Mouse (Mus musculus) forebrain, embryonic 14.5 days (tissue): Measurements from ENCODE around the gene Fry. TPM values are rescaled to one million over a fixed set of nuclear protein-coding genes. Genes with fewer than 3 reads are reported as not detected.

Experiments used
- ATAC-seq: fragments of 200-750 bp; cut with Nextera tagmentation; 2 replicates; pipeline ENCODE4 v1.8.0; 2017; ENCODE audit warnings: mild to moderate bottlenecking, moderate library complexity
- DNase-seq: peaks from one replicate; pipeline ENCODE4 v3.0.0-alpha.2; 2015; ENCODE audit warnings: low spot score
- H3K27ac ChIP-seq: fragments of 300-500 bp; sonication (generic); 2 replicates; pipeline ENCODE4 v1.5.1; 2014; ENCODE audit warnings: low read depth, mild to moderate bottlenecking, control low read depth, low read length, moderate library complexity
- H3K27me3 ChIP-seq: fragments of 300-500 bp; sonication (generic); replicated peaks from 2 replicates; pipeline ENCODE4 v1.6.1; 2014; ENCODE audit warnings: low read length, control low read depth, mixed read lengths; ENCODE audit not compliant: control insufficient read depth, insufficient read depth
- H3K36me3 ChIP-seq: fragments of 300-500 bp; sonication (generic); 2 replicates; pipeline ENCODE4 v1.6.1; 2014; ENCODE audit warnings: low read length, control low read depth; ENCODE audit not compliant: control insufficient read depth, insufficient read depth
- H3K4me1 ChIP-seq: fragments of 300-500 bp; sonication (generic); 2 replicates; pipeline ENCODE4 v1.6.1; 2014; ENCODE audit warnings: antibody characterized with exemption, low read length, control low read depth; ENCODE audit not compliant: control insufficient read depth, insufficient read depth
- H3K4me2 ChIP-seq: fragments of 300-500 bp; sonication (generic); 2 replicates; pipeline ENCODE4 v1.6.1; 2014; ENCODE audit warnings: mild to moderate bottlenecking, control low read depth, low read length
- H3K4me3 ChIP-seq: fragments of 300-500 bp; sonication (generic); 2 replicates; pipeline ENCODE4 v1.5.1; 2014; ENCODE audit warnings: low read depth, low read length, control low read depth
- H3K9ac ChIP-seq: fragments of 300-500 bp; sonication (generic); 2 replicates; pipeline ENCODE4 v1.6.1; 2014; ENCODE audit warnings: mild to moderate bottlenecking, low read length, control low read depth, moderate library complexity
- H3K9me3 ChIP-seq: fragments of 300-500 bp; sonication (generic); replicated peaks from 2 replicates; pipeline ENCODE4 v1.6.1; 2016; ENCODE audit warnings: low read length, control low read depth, mixed read lengths; ENCODE audit not compliant: control insufficient read depth
- WGBS: fragments of 180-500 bp; shearing (Covaris S2); extraction: QIAGEN DNeasy Blood & Tissue Kit; methylation state at CpG from one replicate; pipeline ENCODE4 v1.1.7; 2014; 5-methylcytosine and 5-hydroxymethylcytosine counted together
- polyA plus RNA-seq: library from polyadenylated mRNA; unstranded; fragments of >200 nt; fragmentation: Nextera tagmentation; extraction: Ambion mirVana; gene quantifications from 2 replicates; pipeline ENCODE4 v1.2.1, GENCODE M21; 2014

Fry gene
- polyA plus RNA-seq, 1 experiment from 2014 or later = 27.4 TPM

DNA sequence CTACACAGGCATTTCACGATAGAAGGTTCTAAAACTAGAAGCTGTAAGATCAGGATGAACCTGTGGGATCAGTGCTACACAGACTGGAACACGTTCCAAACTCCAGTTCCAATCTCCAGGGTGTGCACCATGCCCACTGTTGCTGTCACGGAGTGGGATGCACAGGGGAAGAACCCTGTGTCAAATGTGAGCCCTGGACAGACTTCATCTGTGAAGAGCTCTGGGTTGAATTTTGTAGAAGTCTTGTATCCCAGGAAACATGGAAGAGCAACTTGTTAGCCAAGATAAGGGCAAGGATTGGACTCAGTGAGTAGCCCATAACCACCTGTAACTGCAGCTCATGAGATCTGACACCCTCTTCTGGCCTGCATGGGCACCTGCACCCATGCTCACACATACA is 246.2 kb downstream of the Fry start:
- H3K36me3 ChIP-seq = peaks cover 7% of the 10 kb centered on the region; the same call in 1 of the 2 replicates
- no peak overlapping the region for H3K9ac ChIP-seq
- WGBS = 81% methylated on average over 3 of the region's 3 CpGs
- no peak overlapping the region for H3K27ac ChIP-seq
- DNase-seq (no peak), ATAC-seq (no peak)
- H3K27me3 ChIP-seq = no peaks in the 10 kb centered on the region
- H3K9me3 ChIP-seq = no peaks in the 10 kb centered on the region
- H3K4me3 ChIP-seq = no peak overlapping the region
- no peak overlapping the region for H3K4me2 ChIP-seq
- no peaks in the 10 kb centered on the region for H3K4me1 ChIP-seq

DNA sequence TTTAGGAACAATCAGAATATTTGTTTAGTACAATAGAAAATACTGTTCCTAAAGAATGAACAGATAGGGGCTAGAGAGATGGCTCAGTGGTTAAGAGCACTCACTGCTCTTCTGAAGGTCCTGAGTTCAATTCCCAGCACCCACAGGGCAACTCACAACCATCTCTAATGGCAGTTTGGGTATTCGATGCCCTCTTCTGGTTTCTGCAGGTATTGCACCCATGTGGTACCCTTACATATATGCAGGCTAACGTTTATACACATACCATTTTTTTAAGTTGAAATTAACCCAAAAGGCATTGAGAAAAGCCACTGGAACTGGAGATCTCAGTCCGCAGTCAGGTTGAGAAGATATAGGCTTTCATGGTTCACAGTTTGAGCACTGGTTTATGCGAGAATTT is 248.6 kb downstream of the Fry start:
- Histone ChIP-seq H3K4me1 (no peaks in the 10 kb centered on the region), H3K4me2 (no peak overlapping the region), H3K27ac (no peak overlapping the region), H3K4me3 (no peak overlapping the region), H3K9ac (no peak overlapping the region), H3K36me3 (no peaks in the 10 kb centered on the region), H3K27me3 (no peaks in the 10 kb centered on the region), H3K9me3 (no peaks in the 10 kb centered on the region)
- WGBS = 91% methylated on average over 4 of the region's 4 CpGs
- no peak for DNase-seq
- ATAC-seq = no peak

DNA sequence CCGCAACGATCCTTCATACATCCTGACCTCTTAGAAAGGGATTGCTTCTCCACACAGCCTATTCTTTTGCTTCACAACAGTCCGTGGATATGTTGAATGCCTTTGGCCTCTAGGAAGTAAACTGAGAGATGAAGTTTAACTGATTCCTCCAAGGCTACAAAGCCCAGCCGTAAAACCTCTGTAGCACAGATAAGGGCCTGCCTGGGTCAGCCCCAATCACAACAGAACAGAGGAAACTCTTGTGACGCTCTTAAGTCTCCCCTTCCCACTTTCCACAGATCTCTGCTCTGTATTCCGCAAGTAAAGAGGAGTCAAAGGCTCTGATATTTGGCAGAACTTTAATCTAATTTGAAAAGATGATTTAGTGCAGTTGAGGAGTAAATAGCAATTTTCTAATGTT is 251.8 kb downstream of the Fry start:
- DNase-seq (no peak), ATAC-seq (no peak)
- 58% methylated on average over 6 of the region's 6 CpGs for WGBS
- H3K27me3 ChIP-seq = no peaks in the 10 kb centered on the region
- no peak overlapping the region for H3K9ac ChIP-seq
- no peak overlapping the region for H3K4me2 ChIP-seq
- no peak overlapping the region for H3K4me3 ChIP-seq
- H3K27ac ChIP-seq = no peak overlapping the region
- no peaks in the 10 kb centered on the region for H3K4me1 ChIP-seq
- H3K9me3 ChIP-seq = no peaks in the 10 kb centered on the region
- H3K36me3 ChIP-seq = no peaks in the 10 kb centered on the region

DNA sequence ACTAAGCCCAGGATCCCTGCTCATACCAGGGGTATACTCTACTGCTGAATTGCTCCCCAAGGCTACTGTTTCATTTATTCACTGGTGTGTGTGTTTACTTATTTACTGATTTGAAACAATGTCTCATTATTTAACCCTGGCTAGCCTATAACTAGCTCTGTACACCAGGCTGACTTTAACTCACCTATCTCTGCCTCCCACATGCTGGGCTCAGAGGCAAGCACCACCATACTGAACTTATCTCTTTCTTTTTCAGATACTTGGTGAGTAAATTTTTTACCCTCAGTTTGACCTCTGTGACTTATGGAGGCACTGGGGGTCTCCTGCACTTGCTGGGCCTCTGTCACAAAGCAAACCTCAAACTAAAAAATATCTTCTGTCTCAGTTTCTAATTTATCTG is 252.4 kb downstream of the Fry start:
- no peaks in the 10 kb centered on the region for H3K4me1 ChIP-seq
- ATAC-seq (no peak), DNase-seq (no peak)
- no peak overlapping the region for H3K27ac ChIP-seq
- no peak overlapping the region for H3K9ac ChIP-seq
- H3K4me2 ChIP-seq = no peak overlapping the region
- no peaks in the 10 kb centered on the region for H3K27me3 ChIP-seq
- no peak overlapping the region for H3K4me3 ChIP-seq
- H3K9me3 ChIP-seq = no peaks in the 10 kb centered on the region
- H3K36me3 ChIP-seq = no peaks in the 10 kb centered on the region

DNA sequence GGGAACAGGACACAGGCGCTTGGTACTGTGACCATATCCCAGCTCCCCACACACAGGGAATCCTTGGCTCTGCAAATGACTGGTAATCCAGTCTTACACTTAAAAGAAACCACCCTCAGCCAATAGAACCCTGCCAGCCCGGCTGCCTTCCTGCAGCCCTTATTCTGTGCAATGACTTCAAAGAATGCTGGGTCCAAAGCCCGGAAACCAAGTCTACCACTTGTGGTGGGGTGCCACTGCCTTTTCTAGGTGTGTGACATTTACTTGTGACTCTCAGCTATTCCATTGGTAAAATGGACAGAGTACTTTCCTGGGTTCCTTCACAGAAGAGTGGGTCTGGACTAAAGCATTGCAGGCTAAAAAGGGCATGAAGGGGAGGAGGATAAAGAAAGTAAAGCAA is 254.5 kb downstream of the Fry start:
- DNase-seq = no peak
- H3K4me3 ChIP-seq = no peak overlapping the region
- H3K27ac ChIP-seq = no peak overlapping the region
- H3K9me3 ChIP-seq = no peaks in the 10 kb centered on the region
- H3K9ac ChIP-seq = no peak overlapping the region
- H3K27me3 ChIP-seq = no peaks in the 10 kb centered on the region
- no peaks in the 10 kb centered on the region for H3K36me3 ChIP-seq
- no peak for ATAC-seq
- WGBS = 55% methylated on average over 3 of the region's 3 CpGs
- no peaks in the 10 kb centered on the region for H3K4me1 ChIP-seq
- no peak overlapping the region for H3K4me2 ChIP-seq

DNA sequence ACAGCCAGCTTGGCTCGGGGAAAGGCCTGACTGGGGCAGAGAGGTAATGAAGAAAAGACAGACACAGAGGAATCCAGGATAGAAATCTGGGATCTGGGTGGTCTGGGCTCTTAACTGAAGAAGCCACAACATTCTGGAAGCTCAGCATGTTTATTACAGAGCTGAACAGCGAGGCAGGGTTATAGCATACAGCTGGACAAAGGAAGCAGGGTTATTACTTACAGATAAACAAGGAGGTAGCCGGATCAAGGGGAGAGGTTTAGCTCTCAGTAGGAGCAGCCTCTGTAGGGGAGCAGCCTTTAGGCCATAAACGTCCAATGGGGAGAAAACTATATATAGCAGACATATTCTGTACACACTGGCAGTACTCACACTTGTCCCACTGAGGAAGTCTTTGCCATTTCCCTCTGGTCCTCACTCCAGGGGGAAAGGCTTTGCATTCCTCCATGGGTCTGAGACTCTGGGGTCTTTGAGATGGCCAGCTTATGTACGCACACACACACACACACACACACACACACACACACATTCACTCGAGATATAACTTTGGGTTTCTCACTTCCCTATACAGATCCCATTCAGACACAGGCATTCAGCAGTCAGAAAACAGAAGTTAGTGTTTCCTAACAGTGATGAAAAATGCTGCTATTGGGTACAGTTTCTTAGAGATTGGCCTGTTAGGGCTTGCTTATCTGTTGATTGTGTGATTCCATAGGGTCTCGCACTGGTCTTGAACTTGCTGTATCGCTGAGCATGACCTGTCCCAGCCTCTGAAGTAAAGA is 256.5 kb downstream of the Fry start:
- H3K4me1 ChIP-seq = no peaks in the 10 kb centered on the region
- DNase-seq (no peak), ATAC-seq (no peak)
- no peaks in the 10 kb centered on the region for H3K27me3 ChIP-seq
- no peaks in the 10 kb centered on the region for H3K36me3 ChIP-seq
- no peak overlapping the region for H3K4me2 ChIP-seq
- H3K4me3 ChIP-seq = no peak overlapping the region
- no peak overlapping the region for H3K9ac ChIP-seq
- 80% methylated on average over 8 of the region's 8 CpGs for WGBS
- no peak overlapping the region for H3K27ac ChIP-seq
- no peaks in the 10 kb centered on the region for H3K9me3 ChIP-seq

DNA sequence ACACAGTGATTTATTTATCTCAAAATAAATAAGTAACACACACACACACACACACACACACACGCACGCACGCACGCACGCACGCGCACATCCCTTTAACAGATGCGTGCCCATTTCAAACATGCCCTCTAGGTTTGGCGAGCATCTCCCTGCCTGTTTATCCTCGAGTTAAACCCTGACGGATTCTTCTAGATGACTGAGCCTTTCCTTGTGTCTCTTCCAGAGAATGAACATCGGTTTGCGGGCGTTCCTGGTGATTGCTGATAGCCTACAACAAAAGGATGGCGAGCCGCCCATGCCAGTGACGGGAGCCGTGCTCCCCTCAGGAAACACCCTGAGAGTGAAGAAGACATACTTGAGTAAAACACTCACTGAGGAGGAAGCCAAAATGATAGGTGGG is 260.1 kb downstream of the Fry start:
- no peak for DNase-seq
- no peaks in the 10 kb centered on the region for H3K27me3 ChIP-seq
- H3K27ac ChIP-seq = no peak overlapping the region
- no peak for ATAC-seq
- H3K4me3 ChIP-seq = no peak overlapping the region
- no peaks in the 10 kb centered on the region for H3K9me3 ChIP-seq
- no peak overlapping the region for H3K4me2 ChIP-seq
- no peak overlapping the region for H3K9ac ChIP-seq
- no peaks in the 10 kb centered on the region for H3K4me1 ChIP-seq
- peaks cover 21% of the 10 kb centered on the region for H3K36me3 ChIP-seq
- 87% methylated on average over 18 of the region's 18 CpGs for WGBS

DNA sequence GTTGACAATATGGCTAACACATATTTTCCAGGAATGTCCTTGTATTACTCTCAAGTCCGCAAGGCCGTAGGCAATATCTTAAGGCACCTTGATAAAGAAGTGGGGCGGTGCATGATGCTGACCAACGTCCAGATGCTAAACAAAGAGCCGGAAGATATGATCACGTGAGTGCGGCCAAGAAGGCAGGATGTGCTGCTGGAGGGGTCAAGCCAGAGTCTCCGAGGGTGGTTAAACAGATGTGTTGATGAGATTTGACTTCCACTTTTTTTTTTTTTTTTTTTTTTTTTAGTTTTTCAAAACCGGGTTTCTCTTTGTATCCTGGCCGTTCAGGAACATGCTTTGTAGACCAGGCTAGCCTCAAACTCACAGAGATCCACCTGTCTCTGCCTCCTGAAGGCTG is 262.3 kb downstream of the Fry start:
- no peak overlapping the region for H3K4me3 ChIP-seq
- 94% methylated on average over 10 of the region's 10 CpGs for WGBS
- ATAC-seq (no peak), DNase-seq (no peak)
- H3K27ac ChIP-seq = no peak overlapping the region
- no peaks in the 10 kb centered on the region for H3K27me3 ChIP-seq
- H3K36me3 ChIP-seq = peaks cover 28% of the 10 kb centered on the region
- H3K4me2 ChIP-seq = no peak overlapping the region
- no peaks in the 10 kb centered on the region for H3K4me1 ChIP-seq
- no peak overlapping the region for H3K9ac ChIP-seq
- no peaks in the 10 kb centered on the region for H3K9me3 ChIP-seq

DNA sequence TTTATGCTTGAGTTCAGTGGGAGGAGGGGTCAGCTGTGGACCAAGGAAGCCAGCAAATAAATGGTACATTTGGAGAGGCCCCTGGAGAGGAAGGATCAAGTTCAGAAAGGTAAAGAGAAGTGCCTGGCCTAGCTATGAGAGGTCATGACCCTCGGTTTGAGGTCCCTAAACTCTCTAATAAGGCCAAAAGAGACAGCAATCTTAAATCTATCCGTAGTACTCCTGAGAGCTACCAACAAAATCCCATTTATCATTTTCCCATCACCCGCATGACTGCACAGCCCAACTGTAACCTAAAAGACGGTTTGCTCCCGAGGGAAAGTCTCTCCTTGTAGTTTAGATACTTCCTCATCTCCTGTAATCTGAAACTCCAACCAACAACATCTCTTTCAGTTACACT is 264.0 kb downstream of the Fry start:
- Histone ChIP-seq H3K4me3 (no peak overlapping the region), H3K27ac (no peak overlapping the region), H3K9me3 (no peaks in the 10 kb centered on the region), H3K27me3 (no peaks in the 10 kb centered on the region), H3K4me1 (no peaks in the 10 kb centered on the region), H3K4me2 (no peak overlapping the region), H3K36me3 (peaks cover 37% of the 10 kb centered on the region), H3K9ac (no peak overlapping the region)
- WGBS = 75% methylated on average over 5 of the region's 5 CpGs
- DNase-seq = no peak
- ATAC-seq = no peak
